Mouse (Mus musculus) embryonic facial prominence, embryonic 14.5 days (tissue): ENCODE measurements around the gene Ccdc82. TPM values are rescaled to one million over a fixed set of nuclear protein-coding genes. Genes with fewer than 3 reads are reported as not detected.
A peak's percentile ranks its signal among the peaks of the same experiment; 100 is the strongest.

Source experiments
- ATAC-seq: fragments of 200-750 bp; cut with Nextera tagmentation; 2 replicates; pipeline ENCODE4 v1.8.0; 2017; ENCODE audit warnings: low read depth, moderate number of reproducible peaks, moderate TSS enrichment
- DNase-seq: peaks from one replicate; pipeline ENCODE4 v3.0.0-alpha.2; 2015; ENCODE audit warnings: low spot score
- H3K27ac ChIP-seq: fragments of 300-500 bp; sonication (generic); replicated peaks from 2 replicates; pipeline ENCODE4 v1.5.1; 2014; ENCODE audit warnings: low read depth, mild to moderate bottlenecking, low read length, moderate library complexity
- H3K27me3 ChIP-seq: fragments of 300-500 bp; sonication (generic); replicated peaks from 2 replicates; pipeline ENCODE4 v1.6.1; 2014; ENCODE audit warnings: low read length; ENCODE audit not compliant: control insufficient read depth, insufficient read depth
- H3K36me3 ChIP-seq: fragments of 300-500 bp; sonication (generic); 2 replicates; pipeline ENCODE4 v1.6.1; 2014; ENCODE audit warnings: low read length, mixed read lengths; ENCODE audit not compliant: control insufficient read depth, insufficient read depth
- H3K4me1 ChIP-seq: fragments of 300-500 bp; sonication (generic); 2 replicates; pipeline ENCODE4 v1.6.1; 2014; ENCODE audit warnings: antibody characterized with exemption, low read length; ENCODE audit not compliant: control insufficient read depth, insufficient read depth
- H3K4me2 ChIP-seq: fragments of 300-500 bp; sonication (generic); 2 replicates; pipeline ENCODE4 v1.6.1; 2014; ENCODE audit warnings: low read depth, mild to moderate bottlenecking, low read length, moderate library complexity, mixed read lengths
- H3K4me3 ChIP-seq: fragments of 300-500 bp; sonication (generic); 2 replicates; pipeline ENCODE4 v1.5.1; 2014; ENCODE audit warnings: low read depth, mild to moderate bottlenecking, low read length
- H3K9ac ChIP-seq: fragments of 300-500 bp; sonication (generic); 2 replicates; pipeline ENCODE4 v1.6.1; 2014; ENCODE audit warnings: low read depth, mild to moderate bottlenecking, low read length, moderate library complexity, mixed read lengths
- H3K9me3 ChIP-seq: fragments of 300-500 bp; sonication (generic); 2 replicates; pipeline ENCODE4 v1.6.1; 2016; ENCODE audit warnings: low read length; ENCODE audit not compliant: control insufficient read depth
- WGBS: fragments of 180-500 bp; shearing (Covaris S2); extraction: QIAGEN DNeasy Blood & Tissue Kit; methylation state at CpG from one replicate; pipeline ENCODE4 v1.1.7; 2014; 5-methylcytosine and 5-hydroxymethylcytosine counted together
- polyA plus RNA-seq: library from polyadenylated mRNA; unstranded; fragments of >200 nt; fragmentation: Nextera tagmentation; extraction: Ambion mirVana; gene quantifications from 2 replicates; pipeline ENCODE4 v1.2.1, GENCODE M21; 2014

The Ccdc82 gene
- polyA plus RNA-seq, 1 experiment from 2014 or later = 10.5 TPM

GRCm38 (mm10) chr9:13313923-13314322 is 67.2 kb downstream of the Ccdc82 start:
- DNase-seq (no peak), ATAC-seq (no peak)
- Histone ChIP-seq H3K9ac (no peak overlapping the region), H3K4me3 (no peak overlapping the region), H3K36me3 (no peaks in the 10 kb centered on the region), H3K9me3 (no peaks in the 10 kb centered on the region), H3K4me1 (peaks cover 17% of the 10 kb centered on the region; the same call in 1 of the 2 replicates), H3K4me2 (no peak overlapping the region), H3K27ac (no peak overlapping the region), H3K27me3 (no peaks in the 10 kb centered on the region)
- 96% methylated on average over 2 of the region's 2 CpGs for WGBS

- ATAC-seq (no peak), DNase-seq (peak; percentile 45)
- 58% methylated on average over 5 of the region's 5 CpGs for WGBS
- no peak overlapping the region for H3K9ac ChIP-seq
- no peak overlapping the region for H3K4me2 ChIP-seq
- H3K4me3 ChIP-seq = no peak overlapping the region
- peaks cover 17% of the 10 kb centered on the region; the same call in 1 of the 2 replicates for H3K4me1 ChIP-seq
- peak overlapping the region; percentile 30; the same call in 1 of the 2 replicates for H3K27ac ChIP-seq
- no peaks in the 10 kb centered on the region for H3K27me3 ChIP-seq
- no peaks in the 10 kb centered on the region for H3K9me3 ChIP-seq
- H3K36me3 ChIP-seq = no peaks in the 10 kb centered on the region
Measured at GRCm38 (mm10) chr9:13314577-13315004, 67.8 kb downstream of the Ccdc82 start.

- WGBS = 59% methylated on average over 5 of the region's 5 CpGs
- H3K27me3 ChIP-seq = no peaks in the 10 kb centered on the region
- no peak overlapping the region for H3K9ac ChIP-seq
- ATAC-seq (no peak), DNase-seq (no peak)
- H3K4me3 ChIP-seq = no peak overlapping the region
- no peaks in the 10 kb centered on the region for H3K9me3 ChIP-seq
- no peaks in the 10 kb centered on the region for H3K36me3 ChIP-seq
- peaks cover 17% of the 10 kb centered on the region; the same call in 1 of the 2 replicates for H3K4me1 ChIP-seq
- H3K4me2 ChIP-seq = no peak overlapping the region
- H3K27ac ChIP-seq = peak overlapping the region; percentile 30; the same call in 1 of the 2 replicates
Measured at GRCm38 (mm10) chr9:13315393-13315792, 68.6 kb downstream of the Ccdc82 start.

GRCm38 (mm10) chr9:13319566-13319965 is 72.8 kb downstream of the Ccdc82 start:
- H3K4me2 ChIP-seq = no peak overlapping the region
- H3K9me3 ChIP-seq = no peaks in the 10 kb centered on the region
- no peak overlapping the region for H3K27ac ChIP-seq
- 87% methylated on average over 2 of the region's 2 CpGs for WGBS
- H3K4me1 ChIP-seq = peaks cover 20% of the 10 kb centered on the region; the same call in 1 of the 2 replicates
- no peak overlapping the region for H3K4me3 ChIP-seq
- no peaks in the 10 kb centered on the region for H3K27me3 ChIP-seq
- H3K36me3 ChIP-seq = no peaks in the 10 kb centered on the region
- H3K9ac ChIP-seq = no peak overlapping the region
- DNase-seq (no peak), ATAC-seq (no peak)

GRCm38 (mm10) chr9:13320800-13321364 is 74.1 kb downstream of the Ccdc82 start:
- DNase-seq (no peak), ATAC-seq (no peak)
- Histone ChIP-seq H3K27ac (no peak overlapping the region), H3K36me3 (no peaks in the 10 kb centered on the region), H3K9ac (no peak overlapping the region), H3K9me3 (no peaks in the 10 kb centered on the region), H3K4me2 (no peak overlapping the region), H3K4me3 (no peak overlapping the region), H3K4me1 (peaks cover 7% of the 10 kb centered on the region; the same call in 1 of the 2 replicates), H3K27me3 (no peaks in the 10 kb centered on the region)
- 76% methylated on average over 5 of the region's 5 CpGs for WGBS

- 0 out of 2 replicates have a peak, but pooled peaks cover 6% of the 10 kb centered on the region for H3K4me1 ChIP-seq
- H3K4me3 ChIP-seq = no peak overlapping the region
- DNase-seq (no peak), ATAC-seq (no peak)
- no peaks in the 10 kb centered on the region for H3K9me3 ChIP-seq
- H3K36me3 ChIP-seq = no peaks in the 10 kb centered on the region
- WGBS = 72% methylated on average over 2 of the region's 2 CpGs
- H3K27ac ChIP-seq = peak overlapping the region; percentile 65
- no peaks in the 10 kb centered on the region for H3K27me3 ChIP-seq
- no peak overlapping the region for H3K4me2 ChIP-seq
- no peak overlapping the region for H3K9ac ChIP-seq
Measured at GRCm38 (mm10) chr9:13323074-13323473, 76.3 kb downstream of the Ccdc82 start.

GRCm38 (mm10) chr9:13323612-13324011 is 76.9 kb downstream of the Ccdc82 start:
- peak overlapping the region; percentile 65 for H3K27ac ChIP-seq
- ATAC-seq = peak; percentile 92

More at GRCm38 (mm10) chr9:13323612-13324011, 76.9 kb downstream of the Ccdc82 start:
- Histone ChIP-seq H3K4me3 (no peak overlapping the region), H3K9ac (no peak overlapping the region), H3K4me1 (0 out of 2 replicates have a peak, but pooled peaks cover 6% of the 10 kb centered on the region), H3K4me2 (no peak overlapping the region), H3K36me3 (no peaks in the 10 kb centered on the region), H3K27me3 (no peaks in the 10 kb centered on the region), H3K9me3 (no peaks in the 10 kb centered on the region)
- peak; percentile 75 for DNase-seq
- WGBS = 21% methylated on average over 1 of the region's 1 CpGs
